Mouse (Mus musculus): ENCODE measurements at regions not wholly inside any gene's neighbourhood (a gene's known extent, or its start where the extent isn't known, plus 50 kb on each side); places are given as distances from the start of the nearest gene placed in this dataset.

DNA sequence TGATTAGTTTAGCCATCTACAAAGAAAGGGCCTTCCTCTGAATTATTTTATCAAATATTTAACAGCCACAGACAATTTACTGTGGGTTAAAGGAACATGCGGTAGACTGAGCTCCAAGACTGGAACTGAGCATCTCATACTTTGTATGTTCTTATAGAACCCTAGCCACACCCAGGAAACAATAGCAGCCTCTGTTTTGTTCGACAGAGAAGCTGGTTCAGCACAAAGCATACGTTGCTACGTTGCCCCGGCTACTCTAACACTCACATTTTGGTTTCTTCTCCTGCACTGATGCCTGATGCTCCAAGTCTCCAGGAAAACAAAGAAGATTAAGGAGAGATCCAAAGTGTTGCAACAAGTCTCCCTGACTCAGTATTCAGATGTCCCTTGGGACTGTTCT lies 189.5 kb upstream of the 4930412O13Rik start:
- H3K36me3 ChIP-seq (ENCODE audit: control insufficient read depth in 1 of 2, insufficient read depth in 2 of 2, low read length in 2 of 2), result no peaks in the 10 kb centered on the region
- H3K27ac ChIP-seq (ENCODE audit: control insufficient read depth, low read depth, low read length), result no peak overlapping the region
- H3K27me3 ChIP-seq (ENCODE audit: control insufficient read depth in 1 of 2, insufficient read depth in 2 of 2, low read length in 2 of 2), result no peaks in the 10 kb centered on the region; a peak in 1 of 4 replicates
- no peak overlapping the region for H3K9ac ChIP-seq (ENCODE audit: control insufficient read depth, low read depth, low read length, poor library complexity, severe bottlenecking)
- TF ChIP-seq UBTF (IDR thresholded peaks at IDR 0.05; ENCODE audit: borderline replicate concordance, insufficient read depth, low read depth, low read length) (no peak), GATA1 (IDR thresholded peaks at IDR 0.05; ENCODE audit: low read depth, low read length) (no peak), SMC3 (IDR thresholded peaks at IDR 0.05; ENCODE audit: low read depth, low read length) (no peak), MAZ (IDR thresholded peaks at IDR 0.05; ENCODE audit: low read depth, low read length) (no peak), CHD1 (IDR thresholded peaks at IDR 0.05; ENCODE audit: low read depth, low read length) (no peak), TBP (IDR thresholded peaks at IDR 0.05; ENCODE audit: low read depth, low read length) (no peak), ETS1 (IDR thresholded peaks at IDR 0.05; ENCODE audit: low read depth, low read length) (no peak), ZNF384 (IDR thresholded peaks at IDR 0.05; ENCODE audit: low read depth, low read length) (no peak), HCFC1 (IDR thresholded peaks at IDR 0.05; ENCODE audit: low read depth, low read length) (no peak), KAT2A (conservative IDR thresholded peaks at IDR 0.05; ENCODE audit: low read depth, low read length) (no peak), GABPA (IDR thresholded peaks at IDR 0.05; ENCODE audit: low read depth, low read length) (no peak), E2F4 (IDR thresholded peaks at IDR 0.05; ENCODE audit: borderline replicate concordance, low read depth, low read length) (no peak), ZC3H11A (IDR thresholded peaks at IDR 0.05; ENCODE audit: low read depth, low read length) (no peak), RAD21 (IDR thresholded peaks at IDR 0.05; ENCODE audit: low read depth, low read length) (no peak), ELF1 (IDR thresholded peaks at IDR 0.05; ENCODE audit: low read depth, low read length) (no peak), RCOR1 (IDR thresholded peaks at IDR 0.05; ENCODE audit: low read depth, low read length) (no peak), NELFE (IDR thresholded peaks at IDR 0.05; ENCODE audit: low read depth, low read length) (no peak), NRF1 (IDR thresholded peaks at IDR 0.05; ENCODE audit: insufficient read depth, low read depth, low read length, poor library complexity, severe bottlenecking) (no peak), USF2 (IDR thresholded peaks at IDR 0.05; ENCODE audit: borderline replicate concordance in 1 of 2, insufficient read depth in 1 of 2, low read depth in 1 of 2, low read length in 2 of 2) (no peak), ZMIZ1 (IDR thresholded peaks at IDR 0.05; ENCODE audit: low read depth, low read length) (no peak)
- no peaks in the 10 kb centered on the region; a peak in 1 of 4 replicates for H3K4me1 ChIP-seq (ENCODE audit: control insufficient read depth in 1 of 2, insufficient read depth in 2 of 2, low read length in 2 of 2)
- no peak overlapping the region for H3K4me3 ChIP-seq (ENCODE audit: control insufficient read depth in 1 of 2, insufficient read depth in 1 of 2, low read depth in 2 of 2, low read length in 2 of 2)
- DNase-seq (ENCODE audit: low read depth, low spot score), result no peak
- H3K9me3 ChIP-seq (replicated peaks; ENCODE audit: insufficient read depth, low read length), result no peaks in the 10 kb centered on the region
- H3K79me2 ChIP-seq (ENCODE audit: control insufficient read depth, insufficient read depth, low read length, poor library complexity), result no peaks in the 10 kb centered on the region

DNA sequence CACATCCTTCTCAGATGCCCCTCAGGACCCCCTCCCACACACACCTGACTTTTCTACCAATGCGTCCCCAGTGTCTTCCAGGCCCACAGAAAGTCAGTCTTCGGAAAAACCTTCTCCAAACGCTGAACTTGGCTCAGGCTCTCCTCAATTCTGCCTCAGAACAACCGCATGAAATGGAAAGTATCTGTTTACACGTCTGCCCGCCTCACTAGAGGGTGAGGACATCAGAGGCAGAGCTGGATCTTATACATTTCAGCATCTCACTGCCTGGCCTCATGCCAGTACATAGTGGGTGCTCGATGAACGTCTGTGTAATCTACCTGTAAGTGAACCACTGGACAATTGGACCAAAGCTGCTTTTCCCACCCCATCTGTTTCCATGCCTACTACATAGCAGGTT lies 189.1 kb upstream of the 4930412O13Rik start:
- no peaks in the 10 kb centered on the region for H3K36me3 ChIP-seq (ENCODE audit: control insufficient read depth in 1 of 2, insufficient read depth in 2 of 2, low read length in 2 of 2)
- H3K4me3 ChIP-seq (ENCODE audit: control insufficient read depth in 1 of 2, insufficient read depth in 1 of 2, low read depth in 2 of 2, low read length in 2 of 2), result no peak overlapping the region
- H3K27me3 ChIP-seq (ENCODE audit: control insufficient read depth in 1 of 2, insufficient read depth in 2 of 2, low read length in 2 of 2), result no peaks in the 10 kb centered on the region; a peak in 1 of 4 replicates
- H3K9ac ChIP-seq (ENCODE audit: control insufficient read depth, low read depth, low read length, poor library complexity, severe bottlenecking), result no peak overlapping the region
- H3K79me2 ChIP-seq (ENCODE audit: control insufficient read depth, insufficient read depth, low read length, poor library complexity), result no peaks in the 10 kb centered on the region
- H3K9me3 ChIP-seq (replicated peaks; ENCODE audit: insufficient read depth, low read length), result no peaks in the 10 kb centered on the region
- no peak overlapping the region for H3K27ac ChIP-seq (ENCODE audit: control insufficient read depth, low read depth, low read length)
- no peaks in the 10 kb centered on the region; a peak in 1 of 4 replicates for H3K4me1 ChIP-seq (ENCODE audit: control insufficient read depth in 1 of 2, insufficient read depth in 2 of 2, low read length in 2 of 2)
- TF ChIP-seq HCFC1 (IDR thresholded peaks at IDR 0.05; ENCODE audit: low read depth, low read length) (no peak), MEF2A (IDR thresholded peaks at IDR 0.05; ENCODE audit: extremely low read depth, insufficient replicate concordance, low read depth, low read length, poor library complexity, severe bottlenecking) (no peak), TCF12 (IDR thresholded peaks at IDR 0.05; ENCODE audit: low read depth, low read length) (no peak), MXI1 (IDR thresholded peaks at IDR 0.05; ENCODE audit: low read depth, low read length) (no peak)
- DNase-seq (ENCODE audit: low read depth, low spot score), result no peak
